32 mouse cellular contexts compared by ENCODE assay signal in genomic region chr11:24116041-24116440, GRCm38 (mm10). TPM values are rescaled to one million over a fixed set of nuclear protein-coding genes. Genes with fewer than 3 reads are reported as not detected.
DNase-seq lines count a peak whose midpoint lies in the region; ATAC-seq and TF ChIP-seq lines count a peak whose summit lies in the region.
"Had no signal": no experiment of that assay in that cellular context is flagged by ENCODE, and none has a peak within 500 bp of the region (broad histone marks: within the 10 kb centered on the region; RNA-seq: fewer than 3 reads in every experiment).

No protein-coding gene starts in this region.

- H3K4me2 ChIP-seq in liver, embryonic 13.5 days = no peak overlapping the region
- no peak overlapping the region for H3K4me2 ChIP-seq in liver, embryonic 11.5 days
- H3K4me2 ChIP-seq in CH12.LX (ENCODE audit: insufficient read depth, low read depth, poor library complexity, severe bottlenecking) = no peak overlapping the region
- H3K4me2 ChIP-seq in midbrain, postnatal 0 days (ENCODE audit: low read depth, low read length, poor library complexity, severe bottlenecking) = no peak overlapping the region
- H3K4me2 ChIP-seq: embryonic facial prominence, embryonic 13.5 days; embryonic facial prominence, embryonic 15.5 days; forebrain, embryonic 12.5 days had no signal

- 80% methylated on average over 2 of the region's 2 CpGs for WGBS in liver, embryonic 13.5 days (ENCODE audit: insufficient replicate concordance)
- WGBS in liver, embryonic 11.5 days = 85% methylated on average over 2 of the region's 2 CpGs
- 77% methylated on average over 2 of the region's 2 CpGs for WGBS in bone marrow, adult 2 months
- 100% methylated on average over 2 of the region's 2 CpGs for WGBS in midbrain, postnatal 0 days
- WGBS in midbrain, embryonic 10.5 days = 94% methylated on average over 2 of the region's 2 CpGs

- no peaks in the 10 kb centered on the region for H3K27me3 ChIP-seq in liver, embryonic 13.5 days
- H3K27me3 ChIP-seq in liver, embryonic 11.5 days (replicated peaks; ENCODE audit: control insufficient read depth, insufficient read depth, low read length) = no peaks in the 10 kb centered on the region
- H3K27me3 ChIP-seq in CH12.LX (replicated peaks) = no peaks in the 10 kb centered on the region
- H3K27me3 ChIP-seq in midbrain, postnatal 0 days (ENCODE audit: insufficient read depth, low read length) = no peaks in the 10 kb centered on the region
- H3K27me3 ChIP-seq in midbrain, embryonic 10.5 days (ENCODE audit: low read depth, poor library complexity, severe bottlenecking) = no peaks in the 10 kb centered on the region
- H3K27me3 ChIP-seq: embryonic facial prominence, embryonic 13.5 days; embryonic facial prominence, embryonic 15.5 days; forebrain, embryonic 12.5 days had no signal

- H3K9me3 ChIP-seq in liver, embryonic 13.5 days (replicated peaks) = no peaks in the 10 kb centered on the region
- H3K9me3 ChIP-seq in liver, embryonic 11.5 days (ENCODE audit: control insufficient read depth, low read length) = no peaks in the 10 kb centered on the region
- no peaks in the 10 kb centered on the region for H3K9me3 ChIP-seq in CH12.LX (replicated peaks; ENCODE audit: low read length)
- no peaks in the 10 kb centered on the region for H3K9me3 ChIP-seq in midbrain, postnatal 0 days (ENCODE audit: low read length)
- no peaks in the 10 kb centered on the region for H3K9me3 ChIP-seq in midbrain, embryonic 10.5 days (replicated peaks)
- H3K9me3 ChIP-seq: embryonic facial prominence, embryonic 13.5 days; embryonic facial prominence, embryonic 15.5 days; forebrain, embryonic 10.5 days; forebrain, embryonic 12.5 days; G1E had no signal

- ATAC-seq in liver, embryonic 13.5 days (ENCODE audit: low read depth) = no peak
- ATAC-seq in liver, embryonic 11.5 days (replicated peaks; ENCODE audit: low FRiP score) = no peak
- no peak for ATAC-seq in midbrain, postnatal 0 days (ENCODE audit: low FRiP score)
- ATAC-seq: activated CD4-positive, CD25-positive, alpha-beta regulatory T cell, adult 4 months; forebrain, embryonic 14.5 days; forebrain, embryonic 16.5 days; Patski had no signal

- no peak overlapping the region for H3K4me3 ChIP-seq in layer of hippocampus, adult 2 months
- no peak overlapping the region for H3K4me3 ChIP-seq in liver, embryonic 13.5 days (replicated peaks)
- H3K4me3 ChIP-seq in liver, embryonic 11.5 days (ENCODE audit: low read depth, low read length) = no peak overlapping the region
- no peak overlapping the region for H3K4me3 ChIP-seq in CH12.LX (replicated peaks in 1 of 3; ENCODE audit: low read depth in 2 of 3, low read length in 2 of 3, poor library complexity in 1 of 3)
- no peak overlapping the region for H3K4me3 ChIP-seq in bone marrow, adult 2 months (replicated peaks; ENCODE audit: control insufficient read depth, low read depth, low read length)
- no peak overlapping the region for H3K4me3 ChIP-seq in midbrain, postnatal 0 days (ENCODE audit: low read depth, low read length)
- no peak overlapping the region for H3K4me3 ChIP-seq in midbrain, embryonic 10.5 days
- H3K4me3 ChIP-seq: embryonic facial prominence, embryonic 13.5 days; embryonic facial prominence, embryonic 15.5 days; erythroblast, embryonic 14.5 days; forebrain, embryonic 10.5 days; forebrain, embryonic 12.5 days had no signal

- DNase-seq in layer of hippocampus, adult 2 months (ENCODE audit: low spot score in 2 of 2) = no peak
- no peak for DNase-seq in layer of hippocampus, adult 9-10 months (ENCODE audit: low spot score)
- DNase-seq in liver, embryonic 13.5 days = no peak
- no peak for DNase-seq in liver, embryonic 11.5 days (ENCODE audit: low spot score)
- no peak for DNase-seq in CH12.LX (ENCODE audit: extremely low read depth)
- no peak for DNase-seq in midbrain, postnatal 0 days (ENCODE audit: low spot score)
- no peak for DNase-seq in midbrain, embryonic 10.5 days (ENCODE audit: low spot score)
- DNase-seq: adrenal gland, adult 8-10 months; adrenal gland, postnatal 14 days; adrenal gland, postnatal 36 days; cerebellum, adult 11 months; cerebellum, adult 18-20 months; cerebellum, adult 8-10 months; cerebellum, adult 9-11 months; cerebellum, postnatal 14 days; cerebellum, postnatal 36 days; embryo, embryonic 11 days had no signal

- no peak for TF ChIP-seq CTCF in layer of hippocampus, adult 2 months (conservative IDR thresholded peaks at IDR 0.05)
- no peak for TF ChIP-seq CTCF in CH12.LX (conservative IDR thresholded peaks at IDR 0.05 in 1 of 2, IDR thresholded peaks at IDR 0.05 in 1 of 2; ENCODE audit: low read depth in 2 of 2, low read length in 2 of 2)
- TF ChIP-seq CTCF in bone marrow, adult 2 months (IDR thresholded peaks at IDR 0.05; ENCODE audit: control insufficient read depth, insufficient read depth, low read length) = no peak
- TF ChIP-seq CTCF in midbrain, postnatal 0 days (IDR thresholded peaks at IDR 0.05) = no peak

- TF ChIP-seq POLR2A in CH12.LX (IDR thresholded peaks at IDR 0.05; ENCODE audit: low read depth, low read length) = no peak
- TF ChIP-seq POLR2A in bone marrow, adult 2 months (IDR thresholded peaks at IDR 0.05; ENCODE audit: borderline replicate concordance, control insufficient read depth, low read depth, low read length) = no peak

- H3K79me2 ChIP-seq in CH12.LX (replicated peaks; ENCODE audit: control insufficient read depth, extremely low read depth, insufficient read depth, poor library complexity, severe bottlenecking) = no peaks in the 10 kb centered on the region

- H3K4me1 ChIP-seq in liver, embryonic 13.5 days (replicated peaks) = peaks cover 94% of the 10 kb centered on the region
- H3K4me1 ChIP-seq in liver, embryonic 11.5 days (replicated peaks; ENCODE audit: control insufficient read depth, insufficient read depth, low read length) = peaks cover 30% of the 10 kb centered on the region
- peaks cover 4 to 95% of the 10 kb centered on the region in 2 experiments; a peak in 3 of 4 replicates for H3K4me1 ChIP-seq in CH12.LX (ENCODE audit: control insufficient read depth in 1 of 2, insufficient read depth in 2 of 2)
- H3K4me1 ChIP-seq in bone marrow, adult 2 months (ENCODE audit: control insufficient read depth, insufficient read depth, low read length) = peaks cover 10% of the 10 kb centered on the region
- H3K4me1 ChIP-seq in midbrain, postnatal 0 days (ENCODE audit: insufficient read depth, low read length) = no peaks in the 10 kb centered on the region
- H3K4me1 ChIP-seq in midbrain, embryonic 10.5 days = no peaks in the 10 kb centered on the region; the same call in 1 of the 2 replicates

- in situ Hi-C loops in CH12.LX (cut with MboI; ENCODE audit: low pct_ligation_motif_present, low pct_unique_long_range_greater_than_20kb, low sequenced_read_pairs) = no loop called here

- TF ChIP-seq RAD21 in CH12.LX (IDR thresholded peaks at IDR 0.05; ENCODE audit: low read depth, low read length) = no peak

- H3K9ac ChIP-seq in liver, embryonic 13.5 days = peak overlapping the region; percentile 0; the same call in 1 of the 2 replicates
- H3K9ac ChIP-seq in liver, embryonic 11.5 days (ENCODE audit: low read depth, low read length) = no peak overlapping the region
- H3K9ac ChIP-seq in CH12.LX (ENCODE audit: insufficient read depth, low read depth) = no peak overlapping the region
- no peak overlapping the region for H3K9ac ChIP-seq in midbrain, postnatal 0 days (replicated peaks; ENCODE audit: low read length, poor library complexity, severe bottlenecking)
- H3K9ac ChIP-seq: embryonic facial prominence, embryonic 13.5 days; embryonic facial prominence, embryonic 15.5 days; forebrain, embryonic 12.5 days had no signal

- H3K36me3 ChIP-seq in liver, embryonic 13.5 days = peaks cover 75% of the 10 kb centered on the region
- H3K36me3 ChIP-seq in liver, embryonic 11.5 days (ENCODE audit: control insufficient read depth, insufficient read depth, low read length) = peaks cover 13% of the 10 kb centered on the region; the same call in 1 of the 2 replicates
- peaks cover 0 to 93% of the 10 kb centered on the region in 2 experiments for H3K36me3 ChIP-seq in CH12.LX (replicated peaks in 1 of 2; ENCODE audit: control insufficient read depth in 1 of 2, insufficient read depth in 1 of 2, low read length in 1 of 2)
- H3K36me3 ChIP-seq in midbrain, postnatal 0 days (ENCODE audit: insufficient read depth, low read length) = no peaks in the 10 kb centered on the region
- H3K36me3 ChIP-seq in midbrain, embryonic 10.5 days = no peaks in the 10 kb centered on the region; the same call in 1 of the 2 replicates
- H3K36me3 ChIP-seq: embryonic facial prominence, embryonic 15.5 days had no signal

- dilution Hi-C loops in CH12.LX (cut with MboI; ENCODE audit: extremely low pct_ligation_motif_present, extremely low pct_unique_long_range_greater_than_20kb, low sequenced_read_pairs) = no loop called here

- TF ChIP-seq EP300 in CH12.LX (IDR thresholded peaks at IDR 0.05; ENCODE audit: low read length) = no peak

- H3K27ac ChIP-seq in layer of hippocampus, adult 2 months = peak overlapping the region; percentile 67
- H3K27ac ChIP-seq in liver, embryonic 13.5 days = peak overlapping the region; percentile 76
- H3K27ac ChIP-seq in liver, embryonic 11.5 days (ENCODE audit: low read depth, low read length) = no peak overlapping the region
- no peak overlapping the region for H3K27ac ChIP-seq in CH12.LX (ENCODE audit: insufficient read depth, low read depth)
- peak overlapping the region; percentile 38 for H3K27ac ChIP-seq in bone marrow, adult 2 months (ENCODE audit: control insufficient read depth, insufficient read depth, low read depth, low read length, poor library complexity)
- no peak overlapping the region for H3K27ac ChIP-seq in midbrain, postnatal 0 days (ENCODE audit: low read depth, low read length)
- no peak overlapping the region for H3K27ac ChIP-seq in midbrain, embryonic 10.5 days (replicated peaks)
- H3K27ac ChIP-seq: embryonic facial prominence, embryonic 13.5 days; embryonic facial prominence, embryonic 15.5 days; forebrain, embryonic 10.5 days; forebrain, embryonic 12.5 days had no signal

RNA-seq across cellular contexts. Expression of gene Bcl11a, which starts 38.2 kb away (rescaled TPM):
- 100 to 1,000 TPM; 117 to 121 TPM for total RNA-seq in layer of hippocampus, adult 2 months (2021)
- polyA plus RNA-seq in liver, embryonic 13.5 days (2015; fragmentation: Nextera tagmentation; extraction: Ambion mirVana) = 37.9 and 45.0 TPM in 2 replicates
- polyA plus RNA-seq in liver, embryonic 11.5 days (2014; fragmentation: Nextera tagmentation; extraction: Ambion mirVana) = 92.2 and 95.4 TPM in 2 replicates
- 6.8 and 9.0 TPM in 2 replicates for total RNA-seq in CH12.LX (2012; rRNA removed)
- 13.4 and 13.9 TPM in 2 replicates for total RNA-seq in CH12.LX (2014; rRNA removed)
- 52.1 and 57.9 TPM in 2 replicates for polyA plus RNA-seq in CH12.LX (2012; ENCODE audit: insufficient read length, low read depth)
- polyA plus RNA-seq in bone marrow, adult 2 months (2011; ENCODE audit: insufficient read depth, insufficient read length, low replicate concordance, missing spikeins) = 23.1 and 23.5 TPM in 2 replicates
- total RNA-seq in midbrain, postnatal 0 days (2014; rRNA removed) = 40.9 and 44.6 TPM in 2 replicates
- 80.9 and 85.4 TPM in 2 replicates for polyA plus RNA-seq in midbrain, postnatal 0 days (2015; fragmentation: Nextera tagmentation; extraction: Ambion mirVana)
- 15.8 and 33.2 TPM in 2 replicates for polyA plus RNA-seq in midbrain, embryonic 10.5 days (2016; fragmentation: Nextera tagmentation; extraction: Ambion mirVana)
- polyA plus RNA-seq: C2C12, Patski had no signal

RNA-seq across cellular contexts. Expression of gene A830031A19Rik, which starts 41.2 kb away (rescaled TPM):
- 1 to 10 TPM; 1.3 to 1.7 TPM for total RNA-seq in layer of hippocampus, adult 2 months (2021)
- not detected in 2 replicates for polyA plus RNA-seq in liver, embryonic 13.5 days (2015; fragmentation: Nextera tagmentation; extraction: Ambion mirVana)
- polyA plus RNA-seq in liver, embryonic 11.5 days (2014; fragmentation: Nextera tagmentation; extraction: Ambion mirVana) = not detected in 2 replicates
- not detected in 2 replicates for total RNA-seq in CH12.LX (2012; rRNA removed)
- not detected in 2 replicates for total RNA-seq in CH12.LX (2014; rRNA removed)
- polyA plus RNA-seq in CH12.LX (2012; ENCODE audit: insufficient read length, low read depth) = not detected in 2 replicates
- not detected in 2 replicates for polyA plus RNA-seq in bone marrow, adult 2 months (2011; ENCODE audit: insufficient read depth, insufficient read length, low replicate concordance, missing spikeins)
- total RNA-seq in midbrain, postnatal 0 days (2014; rRNA removed) = not detected in 2 replicates
- polyA plus RNA-seq in midbrain, postnatal 0 days (2015; fragmentation: Nextera tagmentation; extraction: Ambion mirVana) = 0.38 TPM in 1 of 2 replicates, not detected in the other
- not detected in 2 replicates for polyA plus RNA-seq in midbrain, embryonic 10.5 days (2016; fragmentation: Nextera tagmentation; extraction: Ambion mirVana)
- total RNA-seq: adrenal gland, adult 18-20 months; adrenal gland, adult 8-10 months; adrenal gland, postnatal 14 days; adrenal gland, postnatal 36 days; common myeloid progenitor, adult 5-6 weeks had no signal
- polyA plus RNA-seq: activated CD4-positive, CD25-positive, alpha-beta regulatory T cell, adult 4 months; C2C12; embryonic facial prominence, embryonic 11.5 days; embryonic facial prominence, embryonic 13.5 days; embryonic facial prominence, embryonic 15.5 days; erythroblast, embryonic 14.5 days; forebrain, embryonic 10.5 days; forebrain, embryonic 12.5 days; forebrain, embryonic 16.5 days; G1E; Patski had no signal

Comparison
In these comparisons a context has a peak if more than half of its experiments do, and no peak if none do; other contexts are left out.
1. H3K27ac ChIP-seq: peak in layer of hippocampus, adult 2 months (single experiment), liver, embryonic 13.5 days (single experiment) and bone marrow, adult 2 months (single experiment); none in liver, embryonic 11.5 days (single experiment), CH12.LX (single experiment), midbrain, postnatal 0 days (single experiment) and midbrain, embryonic 10.5 days (single experiment).